ENCODE assay signal across 18 mouse cellular contexts in genomic region chr3:68595316-68595925, GRCm38 (mm10).
DNase-seq lines count a peak whose midpoint lies in the region; ATAC-seq and TF ChIP-seq lines count a peak whose summit lies in the region.
"Had no signal": no experiment of that assay in that cellular context is flagged by ENCODE, and none has a peak within 500 bp of the region (broad histone marks: within the 10 kb centered on the region; RNA-seq: fewer than 3 reads in every experiment).

No protein-coding gene starts in this region.

- TF ChIP-seq CTCF in hindbrain, postnatal 0 days (IDR thresholded peaks at IDR 0.05; ENCODE audit: low read depth) = no peak
- no peak for TF ChIP-seq CTCF in liver, adult 2 months (IDR thresholded peaks at IDR 0.05; ENCODE audit: low read depth, low read length)
- no peak for TF ChIP-seq CTCF in liver, postnatal 0 days (IDR thresholded peaks at IDR 0.05; ENCODE audit: low read depth)
- no peak for TF ChIP-seq CTCF in forebrain, postnatal 0 days (IDR thresholded peaks at IDR 0.05; ENCODE audit: low read depth)

- DNase-seq in hindbrain, postnatal 0 days (ENCODE audit: low spot score) = peak; percentile 43
- DNase-seq in liver, adult 2 months (ENCODE audit: extremely low read depth, low read depth, low spot score) = peak; percentile 9
- no peak for DNase-seq in liver, postnatal 0 days
- DNase-seq in forebrain, postnatal 0 days = no peak
- no peak for DNase-seq in adrenal gland, adult 8-10 months
- DNase-seq: adrenal gland, postnatal 25 days; cerebellum, adult 11 months; gastrocnemius, postnatal 14 days; kidney, adult 18-20 months; midbrain, embryonic 14.5 days; spleen, adult 18-20 months had no signal

- H3K27me3 ChIP-seq in hindbrain, postnatal 0 days (ENCODE audit: insufficient read depth, low read length) = no peaks in the 10 kb centered on the region
- no peaks in the 10 kb centered on the region for H3K27me3 ChIP-seq in hindbrain, embryonic 16.5 days (replicated peaks; ENCODE audit: control insufficient read depth, insufficient read depth, low read length)
- H3K27me3 ChIP-seq in liver, adult 2 months (ENCODE audit: control insufficient read depth, insufficient read depth, low read length) = no peaks in the 10 kb centered on the region
- H3K27me3 ChIP-seq in liver, postnatal 0 days (ENCODE audit: insufficient read depth, low read length) = no peaks in the 10 kb centered on the region
- no peaks in the 10 kb centered on the region for H3K27me3 ChIP-seq in forebrain, postnatal 0 days (ENCODE audit: insufficient read depth, low read length)
- 0 out of 2 replicates have a peak, but pooled peaks cover 5% of the 10 kb centered on the region for H3K27me3 ChIP-seq in limb, embryonic 15.5 days
- H3K27me3 ChIP-seq: embryonic facial prominence, embryonic 13.5 days; stomach, embryonic 15.5 days had no signal

- no peak for ATAC-seq in hindbrain, postnatal 0 days
- ATAC-seq in hindbrain, embryonic 16.5 days = no peak
- no peak for ATAC-seq in liver, postnatal 0 days
- peak; percentile 42 for ATAC-seq in forebrain, postnatal 0 days
- ATAC-seq in limb, embryonic 15.5 days (ENCODE audit: insufficient number of reproducible peaks, low FRiP score, low TSS enrichment, low read depth) = 0 out of 2 replicates have a peak, but pooled peaks have one; percentile 24
- ATAC-seq: CD4-positive, CD25-positive, alpha-beta regulatory T cell, adult 4 months had no signal

- no peak for TF ChIP-seq POLR2A in liver, adult 2 months (IDR thresholded peaks at IDR 0.05; ENCODE audit: extremely low read depth, insufficient read depth, low read length)

- no peak overlapping the region for H3K4me3 ChIP-seq in hindbrain, postnatal 0 days (ENCODE audit: low read length)
- H3K4me3 ChIP-seq in hindbrain, embryonic 16.5 days (ENCODE audit: low read length) = no peak overlapping the region
- H3K4me3 ChIP-seq in liver, adult 2 months (ENCODE audit: insufficient read depth, low read depth, low read length) = no peak overlapping the region
- no peak overlapping the region for H3K4me3 ChIP-seq in liver, postnatal 0 days (ENCODE audit: low read depth, low read length)
- no peak overlapping the region for H3K4me3 ChIP-seq in forebrain, postnatal 0 days (ENCODE audit: low read depth, low read length)
- no peak overlapping the region for H3K4me3 ChIP-seq in limb, embryonic 15.5 days
- H3K4me3 ChIP-seq: embryonic facial prominence, embryonic 13.5 days; heart, embryonic 10.5 days; stomach, embryonic 15.5 days had no signal

- no peaks in the 10 kb centered on the region for H3K79me2 ChIP-seq in liver, adult 2 months (ENCODE audit: control insufficient read depth, insufficient read depth, low read length)

- no peak overlapping the region for H3K4me2 ChIP-seq in hindbrain, postnatal 0 days (ENCODE audit: low read depth, low read length)
- no peak overlapping the region for H3K4me2 ChIP-seq in hindbrain, embryonic 16.5 days (ENCODE audit: low read length)
- H3K4me2 ChIP-seq in liver, postnatal 0 days (ENCODE audit: low read depth, low read length) = no peak overlapping the region
- no peak overlapping the region for H3K4me2 ChIP-seq in forebrain, postnatal 0 days (ENCODE audit: low read depth)
- no peak overlapping the region for H3K4me2 ChIP-seq in limb, embryonic 15.5 days
- H3K4me2 ChIP-seq: embryonic facial prominence, embryonic 13.5 days; stomach, embryonic 15.5 days had no signal

- no peak overlapping the region for H3K9ac ChIP-seq in hindbrain, postnatal 0 days (replicated peaks; ENCODE audit: low read length)
- no peak overlapping the region for H3K9ac ChIP-seq in hindbrain, embryonic 16.5 days (ENCODE audit: low read depth, low read length)
- H3K9ac ChIP-seq in liver, adult 2 months (ENCODE audit: low read depth, low read length) = no peak overlapping the region
- H3K9ac ChIP-seq in liver, postnatal 0 days (replicated peaks) = no peak overlapping the region
- H3K9ac ChIP-seq in forebrain, postnatal 0 days = no peak overlapping the region
- no peak overlapping the region for H3K9ac ChIP-seq in limb, embryonic 15.5 days
- H3K9ac ChIP-seq: embryonic facial prominence, embryonic 13.5 days; liver, embryonic 14.5 days; stomach, embryonic 15.5 days had no signal

- no peak for TF ChIP-seq EP300 in liver, postnatal 0 days (IDR thresholded peaks at IDR 0.05; ENCODE audit: low read depth)

- peaks cover 3% of the 10 kb centered on the region; the same call in 1 of the 2 replicates for H3K36me3 ChIP-seq in hindbrain, postnatal 0 days (ENCODE audit: insufficient read depth, low read length)
- no peaks in the 10 kb centered on the region for H3K36me3 ChIP-seq in hindbrain, embryonic 16.5 days (ENCODE audit: control insufficient read depth, insufficient read depth, low read length)
- no peaks in the 10 kb centered on the region for H3K36me3 ChIP-seq in liver, adult 2 months (ENCODE audit: control insufficient read depth, insufficient read depth, low read length)
- no peaks in the 10 kb centered on the region for H3K36me3 ChIP-seq in liver, postnatal 0 days (replicated peaks; ENCODE audit: insufficient read depth, low read length)
- no peaks in the 10 kb centered on the region for H3K36me3 ChIP-seq in forebrain, postnatal 0 days (ENCODE audit: insufficient read depth)
- no peaks in the 10 kb centered on the region for H3K36me3 ChIP-seq in limb, embryonic 15.5 days
- H3K36me3 ChIP-seq: embryonic facial prominence, embryonic 13.5 days; stomach, embryonic 15.5 days had no signal

- no peaks in the 10 kb centered on the region for H3K9me3 ChIP-seq in hindbrain, postnatal 0 days (ENCODE audit: low read length)
- no peaks in the 10 kb centered on the region for H3K9me3 ChIP-seq in hindbrain, embryonic 16.5 days (ENCODE audit: control insufficient read depth, low read length)
- no peaks in the 10 kb centered on the region for H3K9me3 ChIP-seq in liver, postnatal 0 days (ENCODE audit: low read length)
- H3K9me3 ChIP-seq in forebrain, postnatal 0 days (ENCODE audit: low read length) = no peaks in the 10 kb centered on the region
- H3K9me3 ChIP-seq in limb, embryonic 15.5 days = no peaks in the 10 kb centered on the region
- H3K9me3 ChIP-seq: embryonic facial prominence, embryonic 13.5 days; heart, embryonic 10.5 days; stomach, embryonic 15.5 days had no signal

- 65% methylated on average over 10 of the region's 10 CpGs for WGBS in hindbrain, postnatal 0 days
- 61% methylated on average over 10 of the region's 10 CpGs for WGBS in hindbrain, embryonic 16.5 days
- WGBS in liver, adult 2 months = 68% methylated on average over 10 of the region's 10 CpGs
- WGBS in liver, postnatal 0 days (ENCODE audit: insufficient replicate concordance) = 70% methylated on average over 10 of the region's 10 CpGs
- 47% methylated on average over 10 of the region's 10 CpGs for WGBS in forebrain, postnatal 0 days
- 34% methylated on average over 10 of the region's 10 CpGs for WGBS in limb, embryonic 15.5 days

- H3K4me1 ChIP-seq in hindbrain, postnatal 0 days (ENCODE audit: insufficient read depth, low read length) = no peaks in the 10 kb centered on the region; the same call in 1 of the 2 replicates
- H3K4me1 ChIP-seq in hindbrain, embryonic 16.5 days (ENCODE audit: control insufficient read depth, insufficient read depth, low read depth, low read length) = peaks cover 22% of the 10 kb centered on the region
- H3K4me1 ChIP-seq in liver, adult 2 months (ENCODE audit: control insufficient read depth, insufficient read depth, low read length) = peaks cover 8% of the 10 kb centered on the region; the same call in 1 of the 2 replicates
- H3K4me1 ChIP-seq in liver, postnatal 0 days (ENCODE audit: insufficient read depth) = peaks cover 15% of the 10 kb centered on the region; the same call in 1 of the 2 replicates
- H3K4me1 ChIP-seq in forebrain, postnatal 0 days (ENCODE audit: insufficient read depth) = peaks cover 14% of the 10 kb centered on the region
- peaks cover 12% of the 10 kb centered on the region for H3K4me1 ChIP-seq in limb, embryonic 15.5 days

- H3K27ac ChIP-seq in hindbrain, postnatal 0 days = no peak overlapping the region
- no peak overlapping the region for H3K27ac ChIP-seq in hindbrain, embryonic 16.5 days (ENCODE audit: low read depth, low read length)
- no peak overlapping the region for H3K27ac ChIP-seq in liver, adult 2 months (replicated peaks; ENCODE audit: insufficient read depth, low read depth, low read length)
- H3K27ac ChIP-seq in liver, postnatal 0 days (ENCODE audit: low read depth) = no peak overlapping the region
- no peak overlapping the region for H3K27ac ChIP-seq in forebrain, postnatal 0 days (ENCODE audit: low read depth, low read length)
- H3K27ac ChIP-seq in limb, embryonic 15.5 days = no peak overlapping the region
- H3K27ac ChIP-seq: embryonic facial prominence, embryonic 13.5 days; heart, embryonic 10.5 days; liver, embryonic 14.5 days; stomach, embryonic 15.5 days had no signal

Comparison
In these comparisons a context has a peak if more than half of its experiments do, and no peak if none do; other contexts are left out.
1. DNase-seq: peak in hindbrain, postnatal 0 days (single experiment) and liver, adult 2 months (single experiment); none in liver, postnatal 0 days (single experiment), forebrain, postnatal 0 days (single experiment) and adrenal gland, adult 8-10 months (single experiment).
2. ATAC-seq: peak in forebrain, postnatal 0 days (single experiment) and limb, embryonic 15.5 days (single experiment); none in hindbrain, postnatal 0 days (single experiment), hindbrain, embryonic 16.5 days (single experiment) and liver, postnatal 0 days (single experiment).